Mouse (Mus musculus) thymus, adult 2 months (tissue): ENCODE data around the gene Wwp2.

ENCODE experiments used
- CTCF ChIP-seq: fragments of 200-500 bp; IDR thresholded peaks from 2 replicates; pipeline ENCODE4 v1.5.1; 2012; ENCODE audit warnings: mild to moderate bottlenecking, control low read depth, low read length, moderate library complexity, borderline replicate concordance; ENCODE audit not compliant: control insufficient read depth, poor library complexity, insufficient read depth; ENCODE audit errors: extremely low read depth
- POLR2A ChIP-seq: fragments of 200-500 bp; IDR thresholded peaks from 2 replicates; pipeline ENCODE4 v1.6.1; 2012; ENCODE audit warnings: mild to moderate bottlenecking, low read length, control low read depth, moderate library complexity; ENCODE audit not compliant: control insufficient read depth, poor library complexity, insufficient read depth; ENCODE audit errors: extremely low read depth

DNA sequence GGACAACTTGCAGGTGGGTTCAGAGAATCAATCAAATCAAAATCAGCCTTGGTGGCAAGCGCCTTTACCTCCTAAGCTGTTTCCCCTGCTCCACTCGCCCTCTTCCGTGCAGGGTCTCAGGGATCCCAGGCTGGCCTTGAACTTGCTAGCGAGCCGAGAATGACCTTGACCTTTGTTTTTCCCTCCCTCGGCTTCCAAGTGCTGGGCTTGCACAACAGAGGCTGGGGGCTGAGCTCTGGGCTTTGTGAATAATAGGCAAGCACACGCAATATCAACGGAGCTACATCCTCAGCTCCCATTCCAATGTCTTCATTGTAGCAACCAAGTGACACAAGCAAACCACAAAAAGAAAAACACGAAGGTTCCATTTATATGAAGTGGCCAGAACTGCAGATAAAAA lies 126.0 kb downstream of the Wwp2 start:
- TF ChIP-seq CTCF (no peak), POLR2A (no peak)
